Mouse (Mus musculus) limb, embryonic 14.5 days (tissue): Measurements from ENCODE around the gene Ccdc134. TPM values are rescaled to one million over a fixed set of nuclear protein-coding genes. Genes with fewer than 3 reads are reported as not detected.

Source experiments
- ATAC-seq: fragments of 200-750 bp; cut with Nextera tagmentation; 2 replicates; pipeline ENCODE4 v1.8.0; 2017; ENCODE audit warnings: low read depth, moderate number of reproducible peaks, moderate TSS enrichment; ENCODE audit not compliant: low FRiP score
- DNase-seq: peaks from one replicate; pipeline ENCODE4 v3.0.0-alpha.2; 2015; ENCODE audit warnings: low spot score
- H3K27ac ChIP-seq: fragments of 300-500 bp; sonication (generic); replicated peaks from 2 replicates; pipeline ENCODE4 v1.5.1; 2014; ENCODE audit warnings: low read depth, mild to moderate bottlenecking, low read length, moderate library complexity, mixed read lengths
- H3K27me3 ChIP-seq: fragments of 300-500 bp; sonication (generic); 2 replicates; pipeline ENCODE4 v1.6.1; 2014; ENCODE audit warnings: low read length, mixed read lengths; ENCODE audit not compliant: control insufficient read depth, insufficient read depth
- H3K36me3 ChIP-seq: fragments of 300-500 bp; sonication (generic); 2 replicates; pipeline ENCODE4 v1.6.1; 2014; ENCODE audit warnings: mild to moderate bottlenecking, low read length, moderate library complexity, mixed read lengths; ENCODE audit not compliant: control insufficient read depth, insufficient read depth
- H3K4me1 ChIP-seq: fragments of 300-500 bp; sonication (generic); 2 replicates; pipeline ENCODE4 v1.6.1; 2014; ENCODE audit warnings: antibody characterized with exemption, low read length, mixed read lengths; ENCODE audit not compliant: control insufficient read depth, insufficient read depth
- H3K4me2 ChIP-seq: fragments of 300-500 bp; sonication (generic); replicated peaks from 2 replicates; pipeline ENCODE4 v1.6.1; 2014; ENCODE audit warnings: low read depth, mild to moderate bottlenecking, low read length, moderate library complexity; ENCODE audit not compliant: severe bottlenecking
- H3K4me3 ChIP-seq: fragments of 300-500 bp; sonication (generic); replicated peaks from 2 replicates; pipeline ENCODE4 v1.5.1; 2014; ENCODE audit warnings: low read length
- H3K9ac ChIP-seq: fragments of 300-500 bp; sonication (generic); 2 replicates; pipeline ENCODE4 v1.6.1; 2014; ENCODE audit warnings: mild to moderate bottlenecking, low read depth, low read length, moderate library complexity; ENCODE audit not compliant: severe bottlenecking
- H3K9me3 ChIP-seq: fragments of 300-500 bp; sonication (generic); 2 replicates; pipeline ENCODE4 v1.6.1; 2016; ENCODE audit warnings: low read length; ENCODE audit not compliant: control insufficient read depth
- POLR2A ChIP-seq: fragments of 200-500 bp; IDR thresholded peaks from 2 replicates; pipeline ENCODE4 v1.8.0; 2012; ENCODE audit warnings: inconsistent platforms, mild to moderate bottlenecking, moderate library complexity, borderline replicate concordance; ENCODE audit not compliant: insufficient read depth, insufficient read length; ENCODE audit errors: extremely low read depth
- WGBS: fragments of 180-500 bp; shearing (Covaris S2); extraction: QIAGEN DNeasy Blood & Tissue Kit; methylation state at CpG from one replicate; pipeline ENCODE4 v1.1.7; 2014; 5-methylcytosine and 5-hydroxymethylcytosine counted together
- polyA plus RNA-seq, 2 experiments: library from polyadenylated mRNA; depleted of rRNA in 1 of 2; stranded (reverse) in 1 of 2; unstranded in 1 of 2; fragments of >200 nt; fragmentation: Nextera tagmentation in 1 of 2; extraction: Ambion mirVana in 1 of 2; gene quantifications; 2 replicates each; pipeline versions ENCODE4 v1.2.1 to v1.2.3; 2012 to 2014

Ccdc134 gene
- polyA plus RNA-seq, 2 experiments, result 26.4 to 40.7 TPM

DNA sequence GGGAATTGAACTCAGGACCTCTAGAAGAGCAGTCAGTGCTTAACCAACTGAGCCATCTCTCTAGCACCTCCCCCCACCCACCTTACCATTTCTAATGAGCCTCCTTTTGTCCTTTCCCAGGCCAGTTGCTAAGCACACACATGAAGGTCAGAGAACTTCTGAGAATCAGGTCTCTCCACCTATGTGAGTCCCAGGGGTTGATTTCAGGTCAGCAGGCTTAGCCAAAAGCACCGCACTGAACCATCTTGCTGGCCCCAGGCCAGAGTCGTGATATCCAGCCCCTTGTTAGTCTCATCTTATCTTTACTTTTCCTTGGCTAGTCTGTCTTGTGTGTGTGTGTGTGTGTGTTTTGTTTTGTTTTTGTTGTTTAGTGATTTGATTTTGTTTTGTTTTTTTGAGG lies 17.7 kb downstream of the Ccdc134 start:
- no peak overlapping the region for H3K9ac ChIP-seq
- DNase-seq (no peak), ATAC-seq (no peak)
- H3K27ac ChIP-seq, result peak overlapping the region; percentile 85
- no peaks in the 10 kb centered on the region for H3K27me3 ChIP-seq
- 56% methylated on average over 2 of the region's 2 CpGs for WGBS
- TF ChIP-seq POLR2A, result no peak
- H3K4me3 ChIP-seq, result no peak overlapping the region
- no peaks in the 10 kb centered on the region for H3K9me3 ChIP-seq
- H3K4me1 ChIP-seq, result peaks cover 24% of the 10 kb centered on the region
- no peak overlapping the region for H3K4me2 ChIP-seq
- H3K36me3 ChIP-seq, result peaks cover 10% of the 10 kb centered on the region

- no peak for TF ChIP-seq POLR2A
- 10% methylated on average over 11 of the region's 11 CpGs for WGBS
- H3K4me3 ChIP-seq, result peak overlapping the region; percentile 90
- peak overlapping the region; percentile 85 for H3K27ac ChIP-seq
- H3K36me3 ChIP-seq, result peaks cover 8% of the 10 kb centered on the region
- H3K27me3 ChIP-seq, result no peaks in the 10 kb centered on the region
- H3K4me2 ChIP-seq, result peak overlapping the region; percentile 47
- peaks cover 24% of the 10 kb centered on the region for H3K4me1 ChIP-seq
- DNase-seq, result no peak
- no peak overlapping the region; the same call in 1 of the 2 replicates for H3K9ac ChIP-seq
- no peaks in the 10 kb centered on the region for H3K9me3 ChIP-seq
- ATAC-seq, result no peak
Measured at GRCm38 (mm10) chr15:82145851-82146769, 18.4 kb downstream of the Ccdc134 start.

- peaks cover 5% of the 10 kb centered on the region; the same call in 1 of the 2 replicates for H3K36me3 ChIP-seq
- peak within 1 kb of the TSS; percentile 74 for H3K4me2 ChIP-seq
- H3K9me3 ChIP-seq, result no peaks in the 10 kb centered on the region
- ATAC-seq (peak; percentile 97), DNase-seq (peak; percentile 99)
- peak within 1 kb of the TSS; percentile 83 for H3K9ac ChIP-seq
- peak; percentile 69; the same call in 1 of the 2 replicates for TF ChIP-seq POLR2A
- H3K27me3 ChIP-seq, result no peaks in the 10 kb centered on the region
- H3K4me1 ChIP-seq, result peaks cover 25% of the 10 kb centered on the region
- peak within 1 kb of the TSS; percentile 95 for H3K27ac ChIP-seq
- H3K4me3 ChIP-seq, result peak within 1 kb of the TSS; percentile 90
- under 1% methylated on average over 72 of the region's 79 CpGs for WGBS
Measured at GRCm38 (mm10) chr15:82146770-82147610, 19.3 kb downstream of the Ccdc134 start, which contains the start of gene Srebf2. Gene Srebf2 (plus strand): TSS chr15:82147181.

DNA sequence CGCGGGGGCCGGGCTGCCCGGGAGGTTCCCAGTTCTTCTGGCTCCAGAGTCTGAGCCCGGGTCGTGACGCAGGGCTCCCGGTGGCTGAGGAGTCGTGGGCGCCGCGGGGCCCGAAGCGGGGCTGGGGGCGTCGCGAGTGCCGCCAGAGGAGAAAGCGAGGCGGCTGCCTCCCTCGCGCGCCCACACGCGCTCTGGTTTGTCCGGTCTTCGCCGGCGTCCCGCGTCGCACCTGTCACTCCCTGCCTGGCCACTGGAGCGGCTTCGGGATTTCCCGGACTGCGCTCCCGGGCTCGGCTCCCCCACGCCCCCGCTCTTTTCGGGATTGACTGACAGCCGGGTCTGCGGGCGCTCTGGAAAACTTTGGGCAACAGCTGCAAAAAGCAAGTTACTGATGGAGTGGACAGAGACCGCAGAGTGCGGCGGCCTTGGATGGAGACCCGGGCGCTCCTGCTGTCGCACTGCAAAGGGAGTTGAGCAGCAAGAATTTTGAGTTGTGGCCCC lies 19.9 kb downstream of the Ccdc134 start:
- Histone ChIP-seq H3K27me3 (no peaks in the 10 kb centered on the region), H3K36me3 (peaks cover 5% of the 10 kb centered on the region; the same call in 1 of the 2 replicates), H3K27ac (peak overlapping the region; percentile 95), H3K4me2 (peak overlapping the region; percentile 74), H3K9ac (peak overlapping the region; percentile 83), H3K9me3 (no peaks in the 10 kb centered on the region), H3K4me3 (peak overlapping the region; percentile 90), H3K4me1 (peaks cover 28% of the 10 kb centered on the region)
- ATAC-seq, result 0 out of 2 replicates have a peak, but pooled peaks have one; percentile 3
- WGBS, result 0% methylated on average over 33 of the region's 50 CpGs
- peak; percentile 67 for DNase-seq
- TF ChIP-seq POLR2A, result no peak

GRCm38 (mm10) chr15:82148510-82148911 lies 20.8 kb downstream of the Ccdc134 start:
- Histone ChIP-seq H3K9me3 (no peaks in the 10 kb centered on the region), H3K4me1 (peaks cover 28% of the 10 kb centered on the region), H3K4me3 (peak overlapping the region; percentile 90), H3K4me2 (peak overlapping the region; percentile 74), H3K36me3 (peaks cover 5% of the 10 kb centered on the region; the same call in 1 of the 2 replicates), H3K27ac (no peak overlapping the region; the same call in 1 of the 2 replicates), H3K9ac (peak overlapping the region; percentile 83), H3K27me3 (no peaks in the 10 kb centered on the region)
- TF ChIP-seq POLR2A, result no peak
- no peak for ATAC-seq
- 19% methylated on average over 9 of the region's 9 CpGs for WGBS
- no peak for DNase-seq
